Mouse (Mus musculus) kidney, embryonic 15.5 days (tissue): ENCODE results near the gene Prkn. TPM values are rescaled to one million over a fixed set of nuclear protein-coding genes. Genes with fewer than 3 reads are reported as not detected.

Source experiments
- ATAC-seq: fragments of 200-750 bp; cut with Nextera tagmentation; replicated peaks from 2 replicates; pipeline ENCODE4 v1.8.0; 2017; ENCODE audit warnings: moderate TSS enrichment; ENCODE audit not compliant: low FRiP score
- H3K27ac ChIP-seq: fragments of 300-500 bp; sonication (generic); 2 replicates; pipeline ENCODE4 v1.5.1; 2015; ENCODE audit warnings: mild to moderate bottlenecking, inconsistent platforms
- H3K27me3 ChIP-seq: fragments of 300-500 bp; sonication (generic); 2 replicates; pipeline ENCODE4 v1.6.1; 2015; ENCODE audit warnings: inconsistent platforms
- H3K36me3 ChIP-seq: fragments of 300-500 bp; sonication (generic); 2 replicates; pipeline ENCODE4 v1.6.1; 2015; ENCODE audit warnings: inconsistent platforms
- H3K4me1 ChIP-seq: fragments of 300-500 bp; sonication (generic); 2 replicates; pipeline ENCODE4 v1.6.1; 2015; ENCODE audit warnings: inconsistent platforms
- H3K4me2 ChIP-seq: fragments of 300-500 bp; sonication (generic); 2 replicates; pipeline ENCODE4 v1.6.1; 2015; ENCODE audit warnings: moderate library complexity, mild to moderate bottlenecking, inconsistent platforms
- H3K4me3 ChIP-seq: fragments of 300-500 bp; sonication (generic); replicated peaks from 2 replicates; pipeline ENCODE4 v1.5.1; 2015; ENCODE audit warnings: mild to moderate bottlenecking, inconsistent platforms
- H3K9ac ChIP-seq: fragments of 300-500 bp; sonication (generic); 2 replicates; pipeline ENCODE4 v1.6.1; 2015; ENCODE audit warnings: mild to moderate bottlenecking, inconsistent platforms
- H3K9me3 ChIP-seq: fragments of 300-500 bp; sonication (generic); replicated peaks from 2 replicates; pipeline ENCODE4 v1.6.1; 2016; ENCODE audit warnings: inconsistent platforms
- WGBS: fragments of 180-500 bp; shearing (Covaris S2); methylation state at CpG from one replicate; pipeline ENCODE4 v1.1.7; 2015; ENCODE audit warnings: mixed read lengths; 5-methylcytosine and 5-hydroxymethylcytosine counted together
- polyA plus RNA-seq: library from polyadenylated mRNA; unstranded; fragments of >200 nt; fragmentation: Nextera tagmentation; extraction: Ambion mirVana; gene quantifications from 2 replicates; pipeline ENCODE4 v1.2.1, GENCODE M21; 2015

Gene Prkn
- polyA plus RNA-seq, 1 experiment from 2014 or later = 1.5 TPM

DNA sequence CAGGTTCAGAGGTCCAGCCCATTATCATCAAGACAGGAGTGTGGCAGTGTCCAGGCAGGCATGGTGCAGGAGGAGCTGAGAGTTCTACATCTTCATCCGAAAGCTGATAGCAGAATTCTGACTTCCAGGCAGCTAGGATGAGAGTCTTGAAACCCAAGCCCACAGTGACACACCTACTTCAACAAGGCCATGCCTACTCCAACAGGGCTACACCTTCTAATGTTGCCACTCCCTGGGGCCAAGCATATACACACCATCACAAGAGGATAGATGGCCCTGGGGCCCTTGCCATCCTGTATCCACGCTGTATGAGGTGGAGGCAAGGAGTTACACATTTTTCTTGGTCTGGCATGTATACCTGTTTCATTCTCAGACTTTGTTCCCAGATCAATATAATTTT lies 1197.4 kb downstream of the Prkn start:
- Histone ChIP-seq H3K36me3 (no peaks in the 10 kb centered on the region), H3K4me2 (no peak overlapping the region), H3K9ac (no peak overlapping the region), H3K4me3 (no peak overlapping the region), H3K27ac (no peak overlapping the region), H3K4me1 (peaks cover 4% of the 10 kb centered on the region; the same call in 1 of the 2 replicates), H3K9me3 (no peaks in the 10 kb centered on the region), H3K27me3 (peaks cover 7% of the 10 kb centered on the region)
- 87% methylated on average over 2 of the region's 2 CpGs for WGBS
- no peak; the same call in 1 of the 2 replicates for ATAC-seq

DNA sequence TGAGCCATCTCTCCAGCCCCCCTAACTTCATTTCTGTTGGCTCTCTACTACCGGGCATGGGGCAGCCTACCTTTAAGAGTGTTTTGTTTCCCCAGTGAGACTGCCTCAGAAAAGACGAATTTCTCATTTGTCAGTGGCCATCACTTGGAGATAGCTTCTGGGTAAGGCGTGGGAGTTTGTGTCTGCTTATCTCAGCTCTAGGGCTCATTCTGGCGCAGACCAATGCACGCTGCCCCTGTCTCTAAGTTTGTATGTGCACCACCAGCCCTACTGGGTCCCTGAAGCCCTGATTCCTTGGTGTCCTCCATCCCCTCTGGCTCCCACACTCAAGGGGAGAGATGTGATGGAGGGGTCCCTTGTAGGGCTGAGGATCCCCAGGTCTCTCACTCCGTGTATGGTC lies 1198.3 kb downstream of the Prkn start:
- Histone ChIP-seq H3K4me1 (peaks cover 4% of the 10 kb centered on the region; the same call in 1 of the 2 replicates), H3K4me2 (no peak overlapping the region), H3K9ac (no peak overlapping the region), H3K27ac (no peak overlapping the region), H3K27me3 (peaks cover 7% of the 10 kb centered on the region), H3K9me3 (no peaks in the 10 kb centered on the region), H3K36me3 (no peaks in the 10 kb centered on the region), H3K4me3 (no peak overlapping the region)
- ATAC-seq = no peak
- WGBS = 72% methylated on average over 6 of the region's 6 CpGs

DNA sequence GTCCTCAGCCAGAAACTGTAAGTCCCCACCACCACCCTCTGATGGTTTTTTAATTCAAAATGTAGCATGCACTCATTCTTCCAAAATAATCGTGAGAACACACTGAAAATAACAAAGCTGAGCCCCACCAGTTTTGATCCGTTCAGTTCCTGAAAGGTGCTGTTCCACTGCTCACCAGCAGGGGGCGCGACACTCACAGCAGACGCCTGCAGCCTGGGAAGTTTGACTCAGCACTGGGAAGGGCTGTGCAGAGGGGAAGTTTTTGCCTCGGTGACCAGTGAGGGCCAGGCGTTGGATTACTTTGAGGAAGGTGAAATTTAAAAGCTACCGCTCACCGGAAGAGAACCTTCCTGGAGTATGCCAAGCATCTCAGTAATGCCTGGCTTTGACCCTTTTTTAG lies 1199.0 kb downstream of the Prkn start:
- Histone ChIP-seq H3K4me2 (no peak overlapping the region), H3K4me3 (no peak overlapping the region), H3K9ac (no peak overlapping the region), H3K27me3 (peaks cover 7% of the 10 kb centered on the region), H3K27ac (no peak overlapping the region), H3K9me3 (no peaks in the 10 kb centered on the region), H3K36me3 (no peaks in the 10 kb centered on the region), H3K4me1 (peaks cover 4% of the 10 kb centered on the region; the same call in 1 of the 2 replicates)
- WGBS = under 1% methylated on average over 9 of the region's 9 CpGs
- peak; percentile 49; the same call in 1 of the 2 replicates for ATAC-seq

DNA sequence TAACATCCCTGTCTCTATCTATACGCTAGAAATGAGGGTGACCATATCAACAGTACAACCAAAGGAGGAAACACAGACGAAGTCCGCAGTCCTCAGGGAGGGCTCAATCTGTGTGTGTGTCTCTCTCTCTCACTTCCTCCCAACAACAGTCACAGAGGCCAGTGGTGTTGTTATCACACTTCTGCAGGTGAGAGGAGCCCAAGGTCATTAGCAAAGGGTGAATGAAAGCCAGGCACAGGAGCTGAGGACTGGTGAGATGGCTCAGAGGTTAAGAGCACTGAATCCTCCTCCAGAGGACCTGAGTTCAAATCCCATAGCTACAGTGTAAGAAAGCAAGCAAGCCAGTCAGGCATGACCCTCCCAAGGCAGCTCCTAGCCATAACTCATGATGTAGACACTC lies 1199.7 kb downstream of the Prkn start:
- H3K27ac ChIP-seq = no peak overlapping the region
- ATAC-seq = no peak
- H3K27me3 ChIP-seq = peaks cover 7% of the 10 kb centered on the region
- no peak overlapping the region for H3K4me3 ChIP-seq
- no peaks in the 10 kb centered on the region for H3K36me3 ChIP-seq
- H3K4me2 ChIP-seq = no peak overlapping the region
- no peak overlapping the region for H3K9ac ChIP-seq
- no peaks in the 10 kb centered on the region for H3K9me3 ChIP-seq
- 74% methylated on average over 3 of the region's 3 CpGs for WGBS
- H3K4me1 ChIP-seq = peaks cover 7% of the 10 kb centered on the region; the same call in 1 of the 2 replicates

DNA sequence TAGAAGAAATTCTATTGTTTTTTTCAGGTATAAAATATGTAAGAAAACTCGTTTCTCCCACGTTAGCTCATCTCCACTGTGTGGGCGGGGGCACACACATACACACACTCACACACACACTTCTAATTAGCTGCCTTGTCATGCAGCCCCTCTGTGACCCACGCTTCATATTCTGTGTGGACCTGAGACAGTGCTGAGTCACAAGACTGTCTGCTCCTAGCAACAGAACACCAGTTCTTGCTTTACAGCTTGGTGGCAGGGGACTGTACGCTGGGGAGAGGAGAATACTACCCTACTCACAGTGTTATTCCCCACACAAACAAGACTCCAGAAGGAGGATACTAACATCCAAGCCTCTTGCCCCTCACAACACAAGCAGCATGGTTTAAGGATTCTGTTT lies 1200.4 kb downstream of the Prkn start:
- 84% methylated on average over 5 of the region's 5 CpGs for WGBS
- no peak overlapping the region for H3K9ac ChIP-seq
- H3K27me3 ChIP-seq = peaks cover 2% of the 10 kb centered on the region; the same call in 1 of the 2 replicates
- no peaks in the 10 kb centered on the region for H3K9me3 ChIP-seq
- no peaks in the 10 kb centered on the region for H3K36me3 ChIP-seq
- no peak overlapping the region for H3K4me2 ChIP-seq
- ATAC-seq = no peak
- H3K4me3 ChIP-seq = no peak overlapping the region
- peaks cover 8% of the 10 kb centered on the region; the same call in 1 of the 2 replicates for H3K4me1 ChIP-seq
- H3K27ac ChIP-seq = no peak overlapping the region

DNA sequence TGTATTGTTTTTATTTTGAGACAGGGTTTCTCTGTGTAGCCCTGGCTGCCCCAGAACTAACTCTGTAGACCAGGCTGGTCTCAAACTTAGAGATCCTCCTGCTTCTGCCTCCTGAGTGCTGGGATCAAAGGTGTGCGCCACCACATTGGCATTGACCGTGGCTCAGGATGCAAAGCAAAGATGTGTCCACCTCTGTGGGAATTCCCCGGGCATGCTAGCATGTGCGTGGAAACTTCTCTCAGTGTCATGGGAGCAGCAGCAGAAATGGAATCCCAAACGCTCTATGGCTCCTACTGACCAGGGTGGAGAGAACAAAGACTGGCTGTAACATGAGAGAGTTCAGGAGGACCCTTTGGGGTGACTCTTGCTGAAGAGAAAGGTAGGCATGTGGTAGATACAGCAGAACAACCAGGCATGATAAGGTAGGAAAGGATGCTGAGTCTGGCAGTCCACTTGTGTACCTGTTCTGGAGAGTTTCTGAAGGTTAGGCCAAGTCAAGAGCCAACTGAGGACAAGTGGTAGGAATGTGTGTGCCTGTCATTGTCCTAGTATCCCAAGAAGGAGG lies 1201.0 kb downstream of the Prkn start:
- Histone ChIP-seq H3K9me3 (no peaks in the 10 kb centered on the region), H3K9ac (no peak overlapping the region), H3K4me2 (no peak overlapping the region), H3K27me3 (no peaks in the 10 kb centered on the region; the same call in 1 of the 2 replicates), H3K27ac (no peak overlapping the region), H3K4me1 (peaks cover 13% of the 10 kb centered on the region; the same call in 1 of the 2 replicates), H3K36me3 (no peaks in the 10 kb centered on the region), H3K4me3 (no peak overlapping the region)
- no peak for ATAC-seq
- 91% methylated on average over 5 of the region's 5 CpGs for WGBS

DNA sequence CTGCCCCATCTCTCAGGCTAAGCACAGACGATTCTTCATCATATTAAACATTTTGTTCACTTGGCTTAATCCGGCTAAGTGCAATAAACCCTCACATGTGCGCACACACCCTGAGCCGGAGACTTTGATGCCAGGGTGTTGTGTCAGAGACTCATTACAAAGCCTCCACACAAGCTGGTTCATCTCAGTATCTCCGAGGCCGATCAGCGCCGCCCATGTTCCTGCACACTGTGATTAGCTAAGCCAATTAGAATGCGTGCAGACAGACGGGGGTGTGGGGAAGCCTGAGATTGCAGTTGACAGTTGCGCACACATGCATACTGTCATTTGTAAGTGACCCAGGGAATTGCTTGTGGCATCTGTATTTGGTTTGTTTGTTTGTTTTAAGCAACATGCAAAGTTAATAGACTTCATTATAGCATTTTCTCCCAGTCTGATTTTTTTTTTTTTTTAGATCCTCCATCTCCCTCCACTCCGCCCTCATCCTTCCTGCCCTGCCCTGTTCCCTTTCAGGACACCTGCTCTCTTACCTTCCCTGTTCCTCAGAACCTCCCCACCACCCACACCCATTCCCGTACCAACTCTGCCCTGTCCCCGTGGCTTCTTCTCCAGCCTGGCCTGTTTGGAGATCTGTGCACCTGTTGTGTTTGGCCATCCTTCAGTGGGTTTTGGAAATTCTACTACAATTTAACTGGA lies 1202.5 kb downstream of the Prkn start:
- 72% methylated on average over 14 of the region's 14 CpGs for WGBS
- H3K36me3 ChIP-seq = no peaks in the 10 kb centered on the region

DNA sequence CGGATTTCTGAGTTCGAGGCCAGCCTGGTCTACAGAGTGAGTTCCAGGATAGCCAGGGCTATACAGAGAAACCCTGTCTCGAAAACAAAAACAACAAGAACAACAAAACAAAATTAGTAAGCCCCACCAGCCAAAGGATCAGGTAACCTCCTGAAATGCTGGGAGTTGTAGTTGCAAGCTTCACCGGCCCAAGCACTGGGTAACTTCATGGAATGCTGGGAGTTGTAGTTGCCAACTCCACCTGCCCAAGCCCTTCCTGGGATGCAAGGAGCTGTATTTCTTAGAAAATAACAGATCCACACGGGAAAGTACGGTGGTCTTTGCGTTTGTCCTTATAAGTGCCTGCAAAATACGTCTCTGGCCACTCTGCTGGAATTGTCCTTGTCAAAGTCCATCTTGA lies 1204.0 kb downstream of the Prkn start:
- peaks cover 13% of the 10 kb centered on the region; the same call in 1 of the 2 replicates for H3K4me1 ChIP-seq
- H3K4me2 ChIP-seq = peak overlapping the region; percentile 40; the same call in 1 of the 2 replicates
- H3K27me3 ChIP-seq = no peaks in the 10 kb centered on the region; the same call in 1 of the 2 replicates
- 62% methylated on average over 8 of the region's 8 CpGs for WGBS
- no peak for ATAC-seq
- H3K27ac ChIP-seq = no peak overlapping the region
- no peak overlapping the region for H3K4me3 ChIP-seq
- H3K9me3 ChIP-seq = no peaks in the 10 kb centered on the region
- H3K36me3 ChIP-seq = no peaks in the 10 kb centered on the region
- no peak overlapping the region for H3K9ac ChIP-seq

More for the DNA sequence above, 1202.5 kb downstream of the Prkn start:
- H3K4me1 ChIP-seq = peaks cover 13% of the 10 kb centered on the region; the same call in 1 of the 2 replicates
- H3K9me3 ChIP-seq = no peaks in the 10 kb centered on the region
- no peak overlapping the region for H3K4me2 ChIP-seq
- H3K27me3 ChIP-seq = no peaks in the 10 kb centered on the region; the same call in 1 of the 2 replicates
- no peak overlapping the region for H3K9ac ChIP-seq
- ATAC-seq = no peak
- no peak overlapping the region for H3K4me3 ChIP-seq
- no peak overlapping the region for H3K27ac ChIP-seq

DNA sequence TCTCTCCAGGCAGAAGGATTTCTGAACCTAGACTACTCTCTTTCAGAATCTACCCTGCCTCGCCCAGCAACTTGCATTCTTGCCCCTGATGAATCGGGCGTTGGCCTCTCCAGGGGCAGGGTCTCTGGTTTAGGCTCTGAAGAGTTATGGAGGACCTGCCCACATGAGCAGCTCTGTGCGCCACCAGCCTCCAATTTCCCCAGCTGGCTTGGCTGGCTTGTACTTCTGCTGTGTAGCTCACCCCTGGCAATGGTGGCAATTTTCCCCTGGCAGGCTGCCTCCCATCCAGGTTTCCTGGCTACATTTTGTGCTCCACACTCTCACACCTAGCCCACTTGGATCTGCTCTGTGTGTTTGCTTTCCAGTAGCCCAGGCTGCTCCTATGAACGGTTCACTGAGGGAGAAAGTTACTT lies 1205.7 kb downstream of the Prkn start:
- Histone ChIP-seq H3K36me3 (no peaks in the 10 kb centered on the region), H3K27me3 (no peaks in the 10 kb centered on the region; the same call in 1 of the 2 replicates), H3K9ac (no peak overlapping the region), H3K4me1 (0 out of 2 replicates have a peak, but pooled peaks cover 9% of the 10 kb centered on the region), H3K4me2 (no peak overlapping the region), H3K4me3 (no peak overlapping the region), H3K27ac (no peak overlapping the region), H3K9me3 (no peaks in the 10 kb centered on the region)
- no peak for ATAC-seq
- WGBS = 58% methylated on average over 5 of the region's 5 CpGs

DNA sequence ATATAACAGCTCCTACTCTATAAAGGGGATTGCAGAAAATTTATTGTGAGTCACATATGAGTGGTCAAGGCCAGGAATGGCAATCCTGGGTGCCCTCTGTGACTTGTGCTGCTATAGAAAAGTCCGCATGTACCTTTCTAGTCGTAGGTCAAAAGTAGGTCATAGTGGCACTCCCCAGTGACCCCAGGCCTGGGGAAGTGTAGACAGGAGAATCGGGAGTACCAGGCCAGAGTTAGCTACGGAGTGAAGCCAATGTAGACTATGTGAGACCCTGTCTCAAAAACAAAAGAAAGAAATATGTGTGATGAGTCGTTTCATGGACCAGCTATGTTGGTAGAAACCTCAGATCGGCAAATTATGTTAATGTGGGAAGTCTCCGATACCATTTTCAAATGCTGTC lies 1206.8 kb downstream of the Prkn start:
- Histone ChIP-seq H3K4me2 (no peak overlapping the region), H3K27me3 (no peaks in the 10 kb centered on the region; the same call in 1 of the 2 replicates), H3K4me1 (0 out of 2 replicates have a peak, but pooled peaks cover 9% of the 10 kb centered on the region), H3K36me3 (no peaks in the 10 kb centered on the region), H3K27ac (no peak overlapping the region), H3K4me3 (no peak overlapping the region), H3K9ac (no peak overlapping the region), H3K9me3 (no peaks in the 10 kb centered on the region)
- no peak for ATAC-seq
- 69% methylated on average over 7 of the region's 7 CpGs for WGBS

DNA sequence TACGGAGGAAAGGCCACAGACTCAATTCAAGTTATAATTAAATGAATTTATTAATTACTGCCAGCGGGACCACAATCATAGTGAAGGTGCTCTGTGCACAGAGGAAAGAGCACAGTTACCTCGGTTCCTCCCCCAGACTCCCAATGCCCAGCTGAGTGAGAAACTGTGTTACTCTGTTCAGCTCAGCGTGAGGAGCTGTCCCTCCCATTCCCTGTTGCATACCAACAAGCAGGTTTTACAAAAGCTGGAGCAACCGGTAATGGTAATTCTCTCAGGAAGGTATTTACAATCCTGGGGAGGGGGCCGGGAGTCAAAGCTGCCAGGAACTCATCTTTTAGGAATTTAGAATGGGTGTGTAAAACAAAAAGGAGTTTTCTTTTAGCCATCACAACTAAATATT lies 1207.3 kb downstream of the Prkn start:
- no peak for ATAC-seq
- WGBS = 27% methylated on average over 6 of the region's 6 CpGs
- H3K27me3 ChIP-seq = no peaks in the 10 kb centered on the region; the same call in 1 of the 2 replicates
- no peaks in the 10 kb centered on the region for H3K36me3 ChIP-seq
- H3K4me1 ChIP-seq = 0 out of 2 replicates have a peak, but pooled peaks cover 9% of the 10 kb centered on the region
- no peak overlapping the region for H3K9ac ChIP-seq
- H3K4me3 ChIP-seq = no peak overlapping the region
- H3K27ac ChIP-seq = no peak overlapping the region
- H3K9me3 ChIP-seq = no peaks in the 10 kb centered on the region
- no peak overlapping the region for H3K4me2 ChIP-seq
